Mouse (Mus musculus): ENCODE measurements around the gene Rack1.
"Not testable (repeated sequence)": the region's sequence is repeated elsewhere in the genome, so short reads cannot be mapped to it uniquely, and the experiment has no call there.

GRCm38 (mm10) chr11:48753534-48753933 is 46.6 kb upstream of the Rack1 start:
- TF ChIP-seq MAFK (IDR thresholded peaks at IDR 0.05; ENCODE audit: insufficient read depth, low read depth, low read length); ZNF384 (IDR thresholded peaks at IDR 0.05; ENCODE audit: low read depth, low read length); CHD2 (IDR thresholded peaks at IDR 0.05; ENCODE audit: low read depth, low read length): not testable (repeated sequence)

Data from ES-E14 (cell line).